Mouse (Mus musculus) neutrophil, adult 59 days (primary cell): Measurements from ENCODE around the gene Pax7. TPM values are rescaled to one million over a fixed set of nuclear protein-coding genes. Genes with fewer than 3 reads are reported as not detected.

Experiments
- total RNA-seq, 2 experiments: library from RNA; stranded (reverse); gene quantifications; 1 replicate in 1 of 2; 2 replicates in 1 of 2; pipeline ENCODE4 v1.2.4; 2023

Gene Pax7
- not detected for total RNA-seq

DNA sequence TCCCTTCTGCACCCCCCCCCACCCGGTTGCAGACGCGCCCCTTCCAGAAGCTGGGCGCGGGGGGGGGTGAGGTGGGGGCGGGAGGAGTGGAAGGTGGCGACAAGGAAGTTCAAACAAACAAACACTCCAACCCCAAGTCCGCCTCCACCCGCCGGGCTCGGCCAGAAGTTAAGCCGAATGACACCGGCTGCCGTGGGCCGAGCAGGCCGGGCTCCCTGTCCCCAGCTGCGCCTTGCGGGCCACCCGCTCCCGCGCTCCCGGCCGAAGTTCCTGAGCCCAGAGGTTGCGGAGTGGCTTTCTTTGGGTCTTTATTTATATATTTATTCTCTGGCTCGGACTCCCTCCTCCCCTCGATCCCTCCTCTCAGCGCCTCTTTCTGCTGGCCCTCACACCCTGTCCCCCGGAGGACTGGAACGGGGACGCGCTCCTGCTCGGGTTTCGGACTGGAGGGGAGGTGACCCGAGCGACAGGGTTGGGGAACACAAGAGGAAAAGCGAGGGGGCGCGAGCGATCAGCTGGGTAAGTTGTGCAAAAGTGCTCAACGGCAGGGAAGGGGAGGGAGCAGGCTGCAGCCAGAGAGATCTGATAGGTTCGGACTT lies at the start of gene Pax7:
TSS of gene Pax7 (minus strand) at position 493 of the 599 bp plus-strand sequence.

Other genes with a start within 250 kb of the Pax7 start
- gene Gm21969, start 230.3 kb downstream of the Pax7 start, total RNA-seq, result not detected
- gene Aldh4a1, start 210.7 kb downstream of the Pax7 start, total RNA-seq, result 10 to 100 TPM; 11.4 to 12.5 TPM
- gene Tas1r2, start 180.0 kb downstream of the Pax7 start, total RNA-seq, result not detected
- under 1 TPM; 0.04 to 0.07 TPM for gene Klhdc7a, start 134.5 kb upstream of the Pax7 start, total RNA-seq